Comparison of ENCODE assay signal across 8 mouse cellular contexts in genomic region chr19:28678646-28679270, GRCm38 (mm10). TPM values are rescaled to one million over a fixed set of nuclear protein-coding genes. Genes with fewer than 3 reads are reported as not detected.
DNase-seq lines count a peak whose midpoint lies in the region; ATAC-seq and TF ChIP-seq lines count a peak whose summit lies in the region.

No protein-coding gene starts in this region.

- peak overlapping the region; percentile 70; the same call in 1 of the 2 replicates for H3K9ac ChIP-seq in intestine, embryonic 16.5 days (ENCODE audit: low read depth, low read length)
- peak overlapping the region; percentile 28; the same call in 1 of the 2 replicates for H3K9ac ChIP-seq in midbrain, embryonic 11.5 days (ENCODE audit: low read length)

- TF ChIP-seq POLR2A in lung, adult 2 months (IDR thresholded peaks at IDR 0.05; ENCODE audit: borderline replicate concordance, extremely low read depth, low read depth, low read length): no peak

- peaks cover 66% of the 10 kb centered on the region for H3K27me3 ChIP-seq in forebrain, embryonic 10.5 days (ENCODE audit: poor library complexity, severe bottlenecking)
- H3K27me3 ChIP-seq in intestine, embryonic 16.5 days (replicated peaks; ENCODE audit: control insufficient read depth, insufficient read depth, low read length): peaks cover 2% of the 10 kb centered on the region; the same call in 1 of the 2 replicates
- H3K27me3 ChIP-seq in midbrain, embryonic 11.5 days (ENCODE audit: control insufficient read depth, insufficient read depth, low read length): peaks cover 24% of the 10 kb centered on the region

- no peaks in the 10 kb centered on the region for H3K9me3 ChIP-seq in forebrain, embryonic 10.5 days
- H3K9me3 ChIP-seq in intestine, embryonic 16.5 days (ENCODE audit: control insufficient read depth, low read length): no peaks in the 10 kb centered on the region
- no peaks in the 10 kb centered on the region for H3K9me3 ChIP-seq in midbrain, embryonic 11.5 days (ENCODE audit: control insufficient read depth, low read length)

- ATAC-seq in intestine, embryonic 16.5 days: no peak
- ATAC-seq in midbrain, embryonic 11.5 days (ENCODE audit: low FRiP score): no peak
- no peak for ATAC-seq in inflammation-experienced regulatory T-cells, adult 6 months

- no peaks in the 10 kb centered on the region; the same call in 1 of the 2 replicates for H3K4me1 ChIP-seq in lung, adult 2 months (ENCODE audit: control insufficient read depth, insufficient read depth, low read length)
- H3K4me1 ChIP-seq in forebrain, embryonic 10.5 days: peaks cover 39% of the 10 kb centered on the region
- H3K4me1 ChIP-seq in intestine, embryonic 16.5 days (ENCODE audit: control insufficient read depth, insufficient read depth, low read length): peaks cover 8% of the 10 kb centered on the region; the same call in 1 of the 2 replicates
- peaks cover 17% of the 10 kb centered on the region for H3K4me1 ChIP-seq in midbrain, embryonic 11.5 days (ENCODE audit: control insufficient read depth, insufficient read depth, low read length)

- 1% methylated on average over 30 of the region's 30 CpGs for WGBS in lung, adult 2 months
- WGBS in forebrain, embryonic 10.5 days: under 1% methylated on average over 30 of the region's 30 CpGs
- under 1% methylated on average over 30 of the region's 30 CpGs for WGBS in intestine, embryonic 16.5 days
- WGBS in midbrain, embryonic 11.5 days: under 1% methylated on average over 30 of the region's 30 CpGs

- peak overlapping the region; percentile 75 for H3K4me3 ChIP-seq in lung, adult 2 months (replicated peaks; ENCODE audit: extremely low read depth, low read depth, low read length)
- H3K4me3 ChIP-seq in forebrain, embryonic 10.5 days: peak overlapping the region; percentile 72
- peak overlapping the region; percentile 70 for H3K4me3 ChIP-seq in intestine, embryonic 16.5 days (ENCODE audit: low read length)
- peak overlapping the region; percentile 53 for H3K4me3 ChIP-seq in midbrain, embryonic 11.5 days (ENCODE audit: low read depth, low read length)

- H3K4me2 ChIP-seq in intestine, embryonic 16.5 days (ENCODE audit: low read depth, low read length): peak overlapping the region; percentile 100
- H3K4me2 ChIP-seq in midbrain, embryonic 11.5 days: peak overlapping the region; percentile 96

- peak overlapping the region; percentile 83; the same call in 1 of the 2 replicates for H3K27ac ChIP-seq in forebrain, embryonic 10.5 days
- H3K27ac ChIP-seq in intestine, embryonic 16.5 days (ENCODE audit: low read length): no peak overlapping the region
- no peak overlapping the region for H3K27ac ChIP-seq in midbrain, embryonic 11.5 days (ENCODE audit: low read depth, low read length)

- no peaks in the 10 kb centered on the region for H3K36me3 ChIP-seq in forebrain, embryonic 10.5 days (replicated peaks)
- no peaks in the 10 kb centered on the region for H3K36me3 ChIP-seq in intestine, embryonic 16.5 days (ENCODE audit: control insufficient read depth, insufficient read depth, low read length)
- H3K36me3 ChIP-seq in midbrain, embryonic 11.5 days (ENCODE audit: control insufficient read depth, insufficient read depth, low read length): no peaks in the 10 kb centered on the region

- peak; percentile 34 for DNase-seq in lung, adult 2 months
- DNase-seq in lung, postnatal 25 days (ENCODE audit: low spot score): no peak
- peak; percentile 31 for DNase-seq in forebrain, embryonic 10.5 days (ENCODE audit: extremely low spot score, low spot score)
- DNase-seq in midbrain, embryonic 11.5 days (ENCODE audit: low spot score, missing footprints): peak; percentile 92
- peak; percentile 61 for DNase-seq in thymus, postnatal 4 days
- DNase-seq in cerebellum, adult 9-10 months: no peak

- no peak for TF ChIP-seq CTCF in lung, adult 2 months (IDR thresholded peaks at IDR 0.05; ENCODE audit: insufficient read depth, low read length)

RNA-seq across cellular contexts. Expression of gene Glis3, which starts 1.1 kb away (rescaled TPM):
- 5.2 and 6.5 TPM in 2 replicates for polyA plus RNA-seq in lung, adult 2 months (2012; rRNA removed)
- polyA plus RNA-seq in forebrain, embryonic 10.5 days (2016; fragmentation: Nextera tagmentation; extraction: Ambion mirVana): 1.9 and 3.9 TPM in 2 replicates
- 0.73 and 0.97 TPM in 2 replicates for polyA plus RNA-seq in intestine, embryonic 16.5 days (2015; fragmentation: Nextera tagmentation; extraction: Ambion mirVana)
- polyA plus RNA-seq in midbrain, embryonic 11.5 days (2014; fragmentation: Nextera tagmentation; extraction: Ambion mirVana): 1.7 and 1.9 TPM in 2 replicates
- polyA plus RNA-seq in inflammation-experienced regulatory T-cells, adult 6 months (2017; shearing (Covaris generic)): under 1 TPM in 1 of 3 experiments, not detected in 2; 0.05 TPM

Comparison
In these comparisons a context has a peak if more than half of its experiments do, and no peak if none do; other contexts are left out.
1. DNase-seq: peak in lung, adult 2 months (single experiment), forebrain, embryonic 10.5 days (single experiment), midbrain, embryonic 11.5 days (single experiment) and thymus, postnatal 4 days (single experiment); none in lung, postnatal 25 days (single experiment) and cerebellum, adult 9-10 months (single experiment).
2. Peak in every context shown above with its lines, with median percentiles within 50 percentile points of each other: H3K4me3 ChIP-seq.